Mouse (Mus musculus) right cerebral cortex, postnatal 36 days (tissue): ENCODE results near the gene Stat4.

Source experiments
- DNase-seq, 2 experiments: peaks; one replicate each; pipeline ENCODE4 v3.0.0; 2022; ENCODE audit warnings: low spot score in 2 of 2, mixed read lengths in 1 of 2

The Stat4 gene

DNA sequence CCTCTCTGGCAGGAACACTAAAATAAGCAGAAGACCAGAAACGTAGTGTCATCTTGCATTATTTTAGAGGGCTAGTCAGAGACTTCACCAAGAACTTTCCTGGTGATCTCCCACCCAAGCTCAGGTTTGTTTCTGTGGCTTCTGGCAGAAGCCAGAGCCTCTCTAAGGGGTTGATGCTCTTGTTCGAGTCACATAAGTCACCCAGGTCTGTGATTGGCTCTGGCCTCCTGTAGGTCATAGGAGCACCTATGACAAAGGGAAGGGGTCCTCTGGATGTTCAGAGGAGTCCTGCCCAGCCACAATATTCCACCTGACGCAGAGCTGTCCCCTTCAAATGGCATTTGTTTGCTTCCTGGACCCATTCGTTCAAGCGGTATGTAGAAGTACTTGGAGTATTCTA, at the start of gene Stat4:
Gene Stat4 (plus strand): TSS at position 301 of the 400 bp plus-strand sequence.
- DNase-seq = no peak

DNA sequence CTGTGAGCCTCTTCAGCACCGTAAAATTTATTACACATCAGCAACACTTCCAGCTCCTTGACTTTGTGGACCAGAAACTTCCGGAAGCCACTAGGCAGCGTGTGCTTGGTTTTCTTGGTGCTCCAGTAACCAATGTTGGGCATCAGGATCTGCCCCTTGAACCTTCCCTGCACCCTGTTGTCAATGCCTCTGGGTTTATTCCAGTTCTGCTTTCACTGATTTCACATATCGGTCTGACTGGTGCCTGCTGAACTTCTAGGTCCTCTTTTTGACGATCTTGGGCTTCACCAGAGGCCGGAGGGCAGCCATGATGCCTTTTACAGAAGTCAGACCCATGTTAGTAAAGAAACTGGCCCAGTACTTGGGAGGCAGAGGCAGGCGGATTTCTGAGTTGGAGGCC, 48.6 kb upstream of the Stat4 start:
- DNase-seq = no peak

DNA sequence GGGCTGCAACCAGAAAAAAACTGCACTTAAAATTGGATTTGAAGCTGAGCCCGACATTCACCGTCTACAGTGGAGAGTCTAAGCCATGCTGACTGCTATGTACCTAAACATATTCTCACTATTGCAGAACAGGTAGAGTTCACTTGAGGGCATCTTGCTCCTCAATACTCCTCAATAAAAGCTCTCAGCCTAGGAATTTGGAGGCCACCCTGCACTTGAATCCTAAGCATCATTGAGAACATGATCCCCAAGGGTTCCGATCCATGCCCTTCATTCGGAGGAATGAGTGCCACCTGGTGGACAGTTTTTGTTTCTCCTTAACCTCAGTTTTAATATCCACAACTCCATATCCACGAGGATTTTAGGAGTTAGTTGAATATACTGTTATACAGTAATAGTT, 42.2 kb upstream of the Stat4 start:
- DNase-seq = no peak

DNA sequence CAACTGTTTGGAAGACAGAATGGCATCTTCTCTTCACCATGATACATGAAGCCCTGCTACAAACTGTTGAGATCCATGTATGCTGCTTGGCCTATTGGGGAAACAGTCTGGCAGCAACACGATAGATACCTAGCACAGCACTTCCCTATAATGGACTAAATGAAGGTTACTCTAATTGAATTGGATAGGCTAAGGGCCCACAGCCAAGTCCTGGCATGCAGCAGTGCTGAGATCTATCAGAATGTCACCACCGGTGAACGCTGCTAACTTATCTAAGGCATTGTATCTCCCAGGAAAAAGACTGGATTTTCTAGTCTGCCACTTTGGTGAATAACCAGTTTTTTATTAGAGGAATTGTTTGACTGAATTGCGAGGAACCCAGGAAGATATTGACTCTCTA, 39.8 kb upstream of the Stat4 start:
- DNase-seq = no peak

DNA sequence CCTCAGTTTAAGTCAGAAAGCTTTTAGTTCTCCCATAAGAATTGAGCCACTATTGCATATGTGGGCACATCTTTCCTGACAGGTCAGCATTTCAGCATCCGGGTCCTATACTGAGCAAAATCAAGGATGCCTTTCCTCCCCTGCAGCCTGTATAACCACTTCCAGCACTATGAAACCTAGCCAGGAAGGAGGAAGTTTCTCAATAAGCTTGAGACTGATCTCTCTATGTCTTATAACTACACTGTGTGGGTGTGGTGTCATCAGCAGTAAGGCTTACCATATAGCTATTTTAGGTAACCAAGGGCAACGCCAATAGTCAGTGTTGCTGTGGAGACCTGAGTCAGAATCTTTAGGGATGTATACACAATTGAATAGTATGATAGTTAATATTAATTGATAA, 22.3 kb upstream of the Stat4 start:
- DNase-seq = no peak

DNA sequence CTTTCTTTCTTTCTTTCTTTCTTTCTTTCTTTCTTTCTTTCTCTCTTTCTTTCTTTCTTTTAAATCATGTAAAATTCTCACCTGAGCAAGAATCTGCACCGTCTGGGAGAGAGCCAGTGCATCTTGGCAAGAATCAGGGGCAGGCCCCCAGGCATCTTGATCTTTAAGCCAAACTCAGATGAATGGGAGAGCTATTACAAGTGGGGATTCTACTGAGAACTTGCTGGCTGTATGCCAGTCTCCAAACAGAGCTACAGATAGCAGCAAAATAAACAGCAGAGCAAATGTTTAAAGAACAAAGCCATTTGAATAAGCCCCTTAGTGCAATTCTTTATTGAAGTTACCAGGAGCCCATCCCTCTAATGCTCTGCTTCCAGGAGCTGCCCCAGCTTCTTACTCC, 18.0 kb upstream of the Stat4 start:
- DNase-seq = no peak

DNA sequence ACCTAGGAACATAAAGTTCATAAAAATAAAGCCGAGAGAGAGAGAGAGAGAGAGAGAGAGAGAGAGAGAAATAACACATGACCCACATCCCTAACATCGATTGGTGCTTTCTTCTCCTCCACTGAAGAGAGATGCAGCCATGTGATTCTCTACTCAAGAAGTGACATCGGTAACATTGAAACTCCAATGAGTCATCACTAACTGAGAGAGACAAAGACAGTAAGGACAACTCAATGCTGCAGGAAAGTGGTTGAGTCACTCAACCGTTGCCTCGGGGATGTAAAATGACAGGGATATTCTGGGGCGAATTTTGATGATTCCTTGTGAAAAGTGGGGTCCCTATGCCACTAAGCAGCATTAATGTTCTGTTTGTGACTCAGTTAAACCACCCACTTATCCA, 16.8 kb upstream of the Stat4 start:
- no peak for DNase-seq

DNA sequence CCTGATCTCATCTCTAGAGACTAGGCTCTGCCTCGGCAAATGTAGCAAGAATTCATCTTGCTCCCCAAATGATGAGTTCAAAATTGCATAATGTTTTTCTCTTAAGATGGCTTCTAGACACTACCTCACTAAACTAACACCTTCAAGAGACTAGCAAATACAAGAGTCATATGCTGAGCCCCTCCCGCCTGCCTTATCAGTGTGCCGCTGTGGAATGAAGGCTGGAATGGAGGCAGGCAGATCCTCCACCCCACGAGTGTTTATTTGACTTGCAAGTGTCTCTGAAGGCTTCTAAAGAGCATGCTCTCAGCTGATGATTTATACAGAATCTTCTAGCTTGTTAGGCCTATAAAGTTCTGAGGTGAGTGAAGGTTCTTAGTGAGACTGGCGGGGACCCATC, 11.4 kb upstream of the Stat4 start:
- no peak for DNase-seq

DNA sequence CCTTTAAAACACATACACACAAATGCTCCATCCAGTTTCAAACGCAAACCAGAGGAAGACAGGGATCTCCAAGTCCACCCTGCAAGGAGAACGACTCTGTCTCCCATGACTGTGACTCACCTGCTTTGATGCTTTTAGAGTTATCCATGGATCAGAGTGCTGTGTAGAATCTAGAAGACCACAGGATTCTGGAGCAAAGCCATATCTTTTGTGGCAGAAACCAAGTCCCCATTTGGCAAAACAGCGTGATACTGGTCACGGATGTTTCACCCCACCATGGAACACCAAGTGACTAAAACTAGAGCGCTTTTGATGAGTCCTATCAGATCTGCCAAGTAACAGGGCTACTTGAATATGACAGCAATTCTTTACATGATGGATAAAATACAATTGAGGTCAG, 7.9 kb upstream of the Stat4 start:
- DNase-seq = no peak

DNA sequence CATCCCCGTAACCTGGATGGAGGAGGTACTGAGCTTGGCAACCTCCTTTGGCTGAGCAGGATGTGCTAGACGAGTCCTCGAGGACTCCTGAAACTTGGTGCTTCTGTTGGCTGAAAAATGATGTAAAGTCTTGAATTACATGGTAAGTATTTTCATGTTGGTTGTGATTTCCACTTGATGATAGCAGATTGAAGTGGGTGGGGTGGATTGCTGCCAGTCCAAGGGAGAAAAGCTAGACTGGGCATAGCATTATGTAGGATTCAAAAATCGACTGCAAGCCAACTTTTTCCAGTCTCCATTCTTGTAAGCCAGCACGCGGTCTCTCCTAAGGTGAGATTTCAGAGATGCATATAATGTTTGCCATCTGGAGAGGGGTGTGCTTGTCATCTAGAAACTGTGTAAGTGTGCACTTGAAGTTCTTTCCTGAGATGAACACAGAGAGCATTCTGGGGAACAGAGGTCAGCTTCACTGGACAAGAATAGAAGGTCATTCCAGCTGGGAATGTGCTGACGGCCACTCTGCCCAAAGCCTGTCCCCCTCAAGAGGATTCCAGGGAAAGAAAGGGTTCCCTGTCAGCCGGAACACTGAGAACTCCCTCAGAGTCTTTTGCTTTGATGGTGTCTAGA, 5.1 kb downstream of the Stat4 start:
- peak; percentile 53 to 75 for DNase-seq

DNA sequence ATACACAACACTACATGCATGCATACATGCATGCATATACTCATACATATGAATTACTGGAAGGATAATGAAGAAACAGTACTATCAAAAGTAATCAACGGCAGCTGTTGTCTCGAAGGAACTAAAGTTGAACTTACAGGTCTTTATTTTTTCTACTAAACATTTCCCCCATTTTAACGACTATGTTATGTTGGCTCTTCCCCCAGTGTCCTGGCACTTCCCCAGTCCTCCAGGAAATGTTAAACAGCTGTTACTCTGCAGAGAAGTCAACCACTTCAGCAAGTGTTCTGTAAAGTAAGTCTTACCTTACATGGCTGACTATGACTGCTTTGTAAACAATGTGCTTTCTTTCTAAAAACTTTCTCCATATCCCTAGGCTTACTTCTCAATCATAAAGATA, 9.1 kb downstream of the Stat4 start:
- DNase-seq = no peak

DNA sequence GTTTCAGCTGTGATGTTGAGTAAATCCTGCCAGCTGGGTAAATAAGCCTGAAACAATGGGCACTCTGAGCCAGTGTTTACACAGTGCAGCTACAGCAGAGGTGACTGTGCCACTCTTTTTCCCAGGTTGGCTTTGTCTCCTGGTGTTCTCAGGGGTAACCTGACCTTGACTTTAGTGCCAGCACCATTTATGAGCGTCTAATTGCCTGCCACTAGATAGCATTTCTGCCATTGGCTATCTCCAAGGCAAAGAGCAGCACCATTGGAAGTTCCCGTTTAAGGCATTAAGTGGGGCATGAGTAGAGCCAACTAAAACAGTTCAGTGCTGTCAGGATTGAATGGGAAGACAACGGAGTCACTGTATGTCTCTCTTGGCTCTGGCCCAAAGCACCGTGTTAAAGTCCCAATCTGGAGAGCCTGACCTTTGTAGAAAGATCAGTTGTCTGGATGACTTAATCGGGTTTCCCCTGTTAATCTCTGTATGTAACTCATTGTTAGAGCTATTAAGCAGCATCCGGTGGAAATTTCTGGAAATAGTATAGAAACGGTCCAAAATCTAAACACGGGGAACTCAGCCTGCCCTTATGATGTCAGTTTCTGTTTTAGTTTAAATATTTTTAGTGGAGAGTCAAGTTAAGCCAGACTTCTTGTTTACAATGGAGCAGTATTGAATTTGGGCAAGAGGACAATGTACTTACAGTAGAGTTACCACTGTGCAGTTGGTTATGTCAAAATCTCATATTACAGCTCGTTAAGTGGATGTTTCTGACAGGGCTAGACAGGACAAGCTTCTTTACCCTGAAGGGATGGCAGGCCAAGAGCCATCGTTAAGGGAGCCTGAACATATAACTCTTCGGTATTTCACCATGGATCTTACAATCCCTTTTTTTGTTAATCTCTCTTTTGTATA, 10.1 kb downstream of the Stat4 start:
- DNase-seq = no peak

DNA sequence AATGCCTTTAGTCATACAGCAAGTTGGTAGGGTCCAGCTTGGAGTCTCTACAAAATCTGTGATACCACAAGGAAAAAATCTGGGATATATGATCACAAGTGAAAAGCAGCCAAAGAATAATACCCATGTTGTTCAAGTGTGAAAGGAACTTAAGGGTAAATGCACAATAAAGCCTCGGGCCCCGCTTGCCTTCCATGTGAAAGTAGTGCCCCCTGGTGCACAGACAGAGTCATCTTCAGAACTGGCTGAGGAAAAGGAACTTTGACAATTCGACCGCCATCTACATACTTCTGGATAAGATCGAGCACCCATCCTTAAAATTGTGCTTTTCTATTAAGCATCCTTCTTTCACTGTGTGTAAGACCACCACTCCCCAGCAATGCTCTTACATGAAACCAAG, 11.6 kb downstream of the Stat4 start:
- DNase-seq = no peak

DNA sequence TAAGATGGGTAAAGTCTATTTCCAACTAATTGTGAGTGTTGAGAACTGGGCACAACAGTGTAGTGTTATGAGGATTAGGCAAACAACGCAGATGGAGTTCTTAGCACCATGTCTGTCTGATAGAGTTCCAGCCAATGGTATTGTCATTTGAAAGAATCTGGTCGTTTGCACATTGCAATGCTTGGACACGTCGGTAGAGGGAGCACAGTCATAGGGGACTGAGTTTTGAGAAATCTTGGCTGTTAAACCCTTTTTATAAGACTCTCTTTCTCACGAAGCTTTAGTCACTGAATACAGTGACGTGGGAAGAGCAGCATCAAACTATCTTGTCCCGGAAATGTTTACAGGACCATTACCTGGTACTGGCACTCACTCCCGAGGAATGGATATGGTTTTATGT, 17.1 kb downstream of the Stat4 start:
- DNase-seq = peak; percentile 24 to 28

DNA sequence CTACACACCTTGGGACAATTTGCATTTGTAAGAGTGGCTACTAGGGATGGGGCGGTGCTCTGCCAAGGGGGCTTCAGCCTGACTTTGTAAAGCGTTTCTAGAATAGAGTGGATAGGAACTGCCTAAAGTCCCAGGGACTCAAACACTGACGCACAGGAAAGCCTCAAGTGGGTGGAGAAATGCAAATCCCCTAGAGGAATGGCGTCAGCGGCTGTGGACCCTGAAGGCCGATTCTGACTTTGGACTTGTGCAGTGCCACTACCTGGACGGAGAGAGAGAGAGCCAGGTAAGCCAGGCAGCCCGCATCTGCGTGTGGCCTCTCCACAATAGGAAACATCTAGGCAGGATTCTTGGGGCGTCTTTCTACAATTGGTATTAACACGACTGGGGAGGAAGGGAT, 21.5 kb downstream of the Stat4 start:
- no peak for DNase-seq

DNA sequence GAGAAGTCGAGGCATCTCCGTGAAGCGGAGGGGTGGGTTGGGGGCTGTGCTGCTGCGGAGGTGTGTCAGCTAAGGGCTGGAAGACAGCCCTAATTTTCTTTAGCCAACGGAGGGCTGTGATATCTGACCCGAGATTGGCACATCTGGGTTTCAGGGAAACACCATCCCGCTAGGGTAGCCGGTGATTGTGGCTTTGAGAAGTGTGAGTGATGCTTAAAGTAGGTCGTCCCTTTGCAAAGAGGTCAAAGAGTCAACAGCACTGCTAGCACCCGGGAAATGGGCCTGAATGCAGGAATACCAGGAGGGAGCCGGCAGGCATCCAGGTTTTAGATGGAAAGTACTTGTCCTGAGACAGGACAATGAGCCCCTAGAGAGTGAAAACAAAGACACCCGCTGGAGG, 22.0 kb downstream of the Stat4 start:
- DNase-seq = no peak

DNA sequence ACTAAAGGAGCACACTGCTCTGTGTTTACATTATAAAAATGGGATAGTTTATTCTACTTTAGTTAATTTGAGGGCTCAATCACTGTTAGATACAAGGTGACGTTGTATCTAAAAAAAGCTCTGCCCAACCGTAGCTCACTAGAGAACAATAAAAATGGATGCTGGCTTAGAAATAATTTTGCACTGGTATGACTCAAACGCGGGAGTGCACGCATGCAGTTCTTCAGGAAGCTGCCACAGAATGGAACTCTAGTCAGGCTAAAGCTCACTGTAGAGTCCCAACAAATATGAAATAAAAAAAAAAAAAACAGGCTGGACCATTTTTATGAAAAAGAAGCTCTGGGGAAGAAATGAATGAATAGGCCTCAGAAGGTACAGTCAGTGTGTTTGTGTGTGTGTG, 23.8 kb downstream of the Stat4 start:
- no peak for DNase-seq

DNA sequence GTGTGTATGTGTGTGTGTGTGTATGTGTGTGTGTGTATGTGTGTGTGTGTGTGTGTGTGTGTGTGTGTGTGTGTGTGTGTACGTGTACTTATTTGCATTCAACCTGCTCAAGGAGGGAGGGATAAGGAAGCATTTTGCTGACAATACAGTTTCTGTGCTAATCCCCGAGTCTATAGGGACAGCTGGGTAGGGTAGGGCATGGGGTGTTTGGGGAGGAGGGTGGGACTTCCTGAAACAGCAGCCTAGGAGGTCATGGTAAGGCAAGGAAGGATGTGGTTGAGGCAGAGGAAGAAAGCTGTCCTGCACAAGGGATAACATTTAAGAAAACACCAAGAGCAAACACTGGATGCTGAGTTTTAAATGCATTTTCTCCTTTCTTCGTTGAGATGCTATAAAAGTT, 24.3 kb downstream of the Stat4 start:
- no peak for DNase-seq

DNA sequence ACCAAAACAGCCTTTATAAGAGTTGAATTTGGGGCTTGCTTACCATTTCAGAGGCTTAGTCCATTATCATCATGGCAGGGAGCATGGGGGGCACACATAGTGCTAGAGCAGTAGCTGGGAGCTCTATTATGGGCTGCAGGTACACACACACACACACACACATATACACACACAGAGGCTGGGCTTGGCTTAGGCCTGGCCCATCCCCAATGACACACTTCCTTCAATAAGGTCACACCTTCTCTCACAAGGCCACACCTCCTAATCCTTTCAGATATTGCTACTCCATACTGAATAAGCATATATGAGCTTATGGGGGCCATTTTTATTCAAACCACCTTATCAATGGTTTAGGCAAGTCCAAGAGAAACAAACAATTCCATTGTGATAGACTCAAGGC, 25.3 kb downstream of the Stat4 start:
- no peak for DNase-seq

DNA sequence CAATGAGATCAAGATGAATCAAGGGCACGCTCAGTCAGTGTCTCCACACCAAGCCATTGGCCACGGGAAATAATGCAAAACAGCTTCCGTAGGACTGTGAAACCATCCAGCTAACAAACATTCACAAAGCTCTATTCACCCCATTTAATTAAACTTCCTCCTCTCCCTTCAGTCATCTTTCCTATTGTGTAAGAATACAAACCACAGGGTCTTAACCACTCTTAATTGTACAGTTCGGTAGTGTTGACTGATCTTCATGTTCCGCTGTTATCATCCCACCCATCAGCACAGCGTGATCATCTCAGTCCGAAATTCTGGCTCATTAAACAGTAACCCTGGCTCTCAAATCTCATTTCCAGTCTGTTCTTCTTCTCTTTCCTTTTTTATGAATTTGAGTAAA, 25.8 kb downstream of the Stat4 start:
- DNase-seq = no peak

DNA sequence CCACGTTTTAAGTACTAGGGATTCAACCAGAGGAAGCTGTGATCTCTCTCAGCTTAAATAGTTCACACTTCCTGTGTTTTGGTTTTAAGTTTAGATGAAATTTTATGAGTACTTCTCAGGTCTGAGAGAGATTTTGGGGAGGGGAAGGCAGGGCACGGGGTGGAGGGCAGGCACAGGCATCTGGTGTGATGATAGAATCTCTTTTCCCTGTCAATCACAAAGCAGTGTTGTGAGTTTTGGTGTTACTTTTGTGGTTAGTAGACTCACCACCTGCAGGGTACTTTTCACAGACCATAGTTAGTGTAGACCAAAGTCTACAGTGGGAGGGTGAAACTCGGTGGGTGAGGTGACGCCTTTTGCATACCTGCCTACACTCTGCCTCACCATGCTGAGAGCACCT, 32.7 kb downstream of the Stat4 start:
- no peak for DNase-seq

DNA sequence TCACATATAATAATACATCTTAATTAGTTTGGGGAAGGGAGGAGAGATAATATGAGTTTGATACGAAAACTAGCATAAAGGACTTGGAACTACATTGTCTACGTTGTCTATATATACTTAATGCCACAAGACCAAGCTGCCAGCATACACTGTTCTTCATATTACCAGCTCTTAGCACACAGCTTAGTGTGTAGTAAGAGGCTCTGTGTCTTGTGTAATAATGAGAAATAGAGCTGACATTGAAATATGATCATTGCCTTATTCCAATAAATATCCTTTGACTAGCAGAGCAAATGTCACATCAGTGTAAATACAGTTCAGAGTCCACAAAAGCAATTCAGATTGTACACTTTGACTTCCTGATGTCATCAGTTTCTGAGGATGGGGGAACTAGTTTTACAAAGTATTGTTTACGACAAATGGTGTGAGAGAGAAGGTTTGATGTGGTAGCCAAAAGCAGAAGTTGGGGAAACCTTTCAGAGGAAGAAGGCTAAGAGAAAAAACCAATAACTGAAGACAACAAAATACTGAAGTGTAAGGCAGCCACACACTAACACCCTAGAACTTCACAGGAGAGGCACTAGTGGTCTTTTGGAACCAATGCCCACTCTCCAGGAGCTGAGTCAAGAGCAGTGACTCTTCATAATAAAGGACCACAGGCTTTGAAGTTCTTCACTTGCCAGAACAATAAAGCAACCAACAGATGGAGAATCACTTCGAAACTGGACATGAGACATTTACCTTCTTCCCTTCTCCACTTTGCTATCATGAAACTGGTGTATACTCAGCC, 35.2 kb downstream of the Stat4 start:
- DNase-seq = no peak

DNA sequence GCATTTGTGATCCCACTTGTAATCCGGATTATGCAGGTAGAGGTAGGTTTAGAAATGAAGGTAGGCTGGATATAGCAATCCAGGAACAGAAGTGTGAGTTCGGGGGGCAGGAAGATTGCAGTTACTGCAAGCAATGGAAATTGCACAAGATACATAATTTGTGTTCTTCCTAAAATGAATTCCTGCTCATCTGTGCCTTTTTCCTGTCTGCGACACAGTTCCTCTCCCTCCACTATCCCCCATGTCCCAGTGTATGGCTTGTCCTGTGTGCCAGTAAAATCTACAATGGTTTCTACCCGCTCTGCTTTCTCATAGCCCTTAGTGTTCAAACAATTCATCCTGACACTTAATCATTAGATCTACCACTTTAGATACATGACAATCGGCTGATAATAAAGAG, 41.7 kb downstream of the Stat4 start:
- DNase-seq = no peak
